26 mouse cellular contexts compared by ENCODE assay signal in genomic region chr13:4742930-4743329, GRCm38 (mm10).
DNase-seq lines count a peak whose midpoint lies in the region; ATAC-seq lines count a peak whose summit lies in the region.
"Had no signal": no experiment of that assay in that cellular context is flagged by ENCODE, and none has a peak within 500 bp of the region (broad histone marks: within the 10 kb centered on the region; RNA-seq: fewer than 3 reads in every experiment).

No protein-coding gene starts in this region.

- H3K36me3 ChIP-seq in hindbrain, embryonic 14.5 days (replicated peaks; ENCODE audit: control insufficient read depth, insufficient read depth) = no peaks in the 10 kb centered on the region
- H3K36me3 ChIP-seq in hindbrain, embryonic 10.5 days = no peaks in the 10 kb centered on the region
- H3K36me3 ChIP-seq: embryonic facial prominence, embryonic 15.5 days; heart, embryonic 12.5 days; limb, embryonic 12.5 days; liver, embryonic 12.5 days; neural tube, embryonic 12.5 days had no signal

- no peaks in the 10 kb centered on the region for H3K9me3 ChIP-seq in hindbrain, embryonic 14.5 days (ENCODE audit: control insufficient read depth, low read length)
- no peaks in the 10 kb centered on the region for H3K9me3 ChIP-seq in hindbrain, embryonic 10.5 days
- H3K9me3 ChIP-seq: embryonic facial prominence, embryonic 15.5 days; heart, embryonic 12.5 days; limb, embryonic 12.5 days; liver, embryonic 12.5 days; neural tube, embryonic 12.5 days had no signal

- no peaks in the 10 kb centered on the region for H3K4me1 ChIP-seq in hindbrain, embryonic 14.5 days (replicated peaks; ENCODE audit: control insufficient read depth, insufficient read depth, low read length)
- no peaks in the 10 kb centered on the region for H3K4me1 ChIP-seq in hindbrain, embryonic 10.5 days (replicated peaks)
- H3K4me1 ChIP-seq: embryonic facial prominence, embryonic 15.5 days; heart, embryonic 12.5 days; limb, embryonic 12.5 days; liver, embryonic 12.5 days; neural tube, embryonic 12.5 days had no signal

- H3K4me2 ChIP-seq in hindbrain, embryonic 14.5 days (replicated peaks) = no peak overlapping the region
- H3K4me2 ChIP-seq: embryonic facial prominence, embryonic 15.5 days; heart, embryonic 12.5 days; limb, embryonic 12.5 days; liver, embryonic 12.5 days; midbrain, embryonic 11.5 days; neural tube, embryonic 12.5 days had no signal

- no peaks in the 10 kb centered on the region for H3K27me3 ChIP-seq in hindbrain, embryonic 14.5 days (ENCODE audit: control insufficient read depth, insufficient read depth, low read length)
- no peaks in the 10 kb centered on the region for H3K27me3 ChIP-seq in hindbrain, embryonic 10.5 days (ENCODE audit: insufficient read depth, poor library complexity, severe bottlenecking)
- H3K27me3 ChIP-seq: embryonic facial prominence, embryonic 15.5 days; heart, embryonic 12.5 days; limb, embryonic 12.5 days; liver, embryonic 12.5 days; neural tube, embryonic 12.5 days had no signal

- DNase-seq in cerebellum, postnatal 14 days = peak; percentile 68 to 83
- no peak for DNase-seq in cerebellum, adult 11 months
- DNase-seq in hindbrain, embryonic 14.5 days (ENCODE audit: low spot score) = no peak
- no peak for DNase-seq in hindbrain, embryonic 10.5 days (ENCODE audit: low spot score)
- DNase-seq in layer of hippocampus, postnatal 14 days (ENCODE audit: low spot score in 2 of 2) = peak; percentile 5 to 16
- no peak for DNase-seq in layer of hippocampus, postnatal 25 days (ENCODE audit: extremely low spot score in 1 of 2, low spot score in 1 of 2)
- peak; percentile 3 for DNase-seq in right cerebral cortex, postnatal 4 days
- DNase-seq in right cerebral cortex, adult 18-20 months = no peak
- DNase-seq: adrenal gland, postnatal 25 days; cerebellum, adult 9-11 months; embryo, embryonic 11 days; gastrocnemius, postnatal 25 days; heart, adult 18-20 months; heart, postnatal 10 days; kidney, postnatal 25 days; lung, adult 18-20 months; lung, postnatal 10 days had no signal

- no peak overlapping the region for H3K9ac ChIP-seq in hindbrain, embryonic 14.5 days
- H3K9ac ChIP-seq: embryonic facial prominence, embryonic 15.5 days; heart, embryonic 12.5 days; limb, embryonic 12.5 days; liver, embryonic 12.5 days; neural tube, embryonic 12.5 days had no signal

- H3K27ac ChIP-seq in hindbrain, embryonic 14.5 days = no peak overlapping the region
- H3K27ac ChIP-seq in hindbrain, embryonic 10.5 days = no peak overlapping the region
- H3K27ac ChIP-seq: embryonic facial prominence, embryonic 15.5 days; layer of hippocampus, adult 2 months; limb, embryonic 12.5 days; liver, embryonic 12.5 days; neural tube, embryonic 12.5 days had no signal

- no peak overlapping the region for H3K4me3 ChIP-seq in hindbrain, embryonic 14.5 days (replicated peaks; ENCODE audit: low read length)
- H3K4me3 ChIP-seq in hindbrain, embryonic 10.5 days = no peak overlapping the region
- H3K4me3 ChIP-seq: embryonic facial prominence, embryonic 15.5 days; heart, embryonic 12.5 days; layer of hippocampus, adult 2 months; limb, embryonic 12.5 days; liver, embryonic 12.5 days; neural tube, embryonic 12.5 days had no signal

- WGBS in hindbrain, embryonic 14.5 days = 48% methylated on average over 2 of the region's 2 CpGs
- 71% methylated on average over 2 of the region's 2 CpGs for WGBS in hindbrain, embryonic 10.5 days

- ATAC-seq in hindbrain, embryonic 14.5 days (ENCODE audit: low FRiP score) = peak; percentile 53; the same call in 1 of the 2 replicates
- ATAC-seq: CD4-positive, CD25-positive, alpha-beta regulatory T cell, adult 4 months; intestine, postnatal 0 days; liver, embryonic 12.5 days had no signal

Comparison
In these comparisons a context has a peak if more than half of its experiments do, and no peak if none do; other contexts are left out.
1. DNase-seq: peak in cerebellum, postnatal 14 days (2 of 2), layer of hippocampus, postnatal 14 days (2 of 2) and right cerebral cortex, postnatal 4 days (single experiment); none in cerebellum, adult 11 months (single experiment), hindbrain, embryonic 14.5 days (single experiment), hindbrain, embryonic 10.5 days (single experiment), layer of hippocampus, postnatal 25 days (0 of 2) and right cerebral cortex, adult 18-20 months (single experiment).